Mouse (Mus musculus): ENCODE results near the gene Lrig1. TPM values are rescaled to one million over a fixed set of nuclear protein-coding genes. Genes with fewer than 3 reads are reported as not detected.

The Lrig1 gene
- polyA plus RNA-seq, 1 experiment from 2014 or later: 14.6 TPM

DNA sequence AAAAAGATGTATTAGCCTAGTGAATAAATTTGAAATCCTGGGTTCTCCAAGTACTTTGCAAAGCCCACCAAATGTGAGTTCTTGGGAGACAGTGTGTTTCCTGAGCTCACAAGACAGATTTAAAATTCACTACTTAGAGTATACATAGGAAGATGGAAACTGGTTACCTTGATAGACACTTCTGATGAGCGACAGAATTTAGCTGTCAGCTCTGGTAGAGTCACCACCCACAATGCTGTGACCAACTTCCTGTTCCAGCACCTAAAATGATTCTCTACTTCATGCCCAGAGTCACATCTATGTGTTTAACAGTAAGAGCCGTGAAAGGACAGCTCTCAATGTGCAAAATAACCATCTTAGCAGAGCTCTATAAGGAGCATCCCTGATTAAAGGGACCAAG is 27.5 kb downstream of the Lrig1 start:
- Histone ChIP-seq H3K9me3 (replicated peaks) (no peaks in the 10 kb centered on the region), H3K9ac (no peak overlapping the region), H3K27me3 (replicated peaks) (no peaks in the 10 kb centered on the region), H3K4me2 (no peak overlapping the region), H3K36me3 (no peaks in the 10 kb centered on the region), H3K4me3 (no peak overlapping the region), H3K27ac (ENCODE audit: poor library complexity, severe bottlenecking) (no peak overlapping the region), H3K4me1 (replicated peaks) (peaks cover 47% of the 10 kb centered on the region)
- WGBS: 71% methylated on average over 2 of the region's 2 CpGs
- ATAC-seq (ENCODE audit: insufficient number of reproducible peaks, low FRiP score): no peak

DNA sequence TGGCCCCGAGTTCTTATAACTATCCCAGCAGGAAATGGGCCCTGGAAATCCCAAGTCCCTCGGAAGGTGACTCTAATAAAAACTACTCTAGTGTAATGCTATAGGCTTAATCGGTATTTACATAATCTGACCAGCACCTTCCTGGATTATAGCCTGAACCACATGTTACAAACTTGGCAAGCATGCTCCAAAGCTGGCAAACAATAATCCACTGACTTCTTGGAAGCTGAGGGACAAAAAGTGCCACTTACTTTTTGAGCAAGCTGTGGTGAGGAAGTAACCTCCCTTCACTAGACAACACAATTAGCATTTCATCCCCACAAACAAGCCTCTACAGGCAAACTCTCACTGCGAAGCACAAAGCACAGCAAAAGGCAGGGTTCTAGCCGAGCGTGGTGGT is 30.6 kb downstream of the Lrig1 start:
- Histone ChIP-seq H3K4me2 (no peak overlapping the region), H3K4me1 (replicated peaks) (peaks cover 54% of the 10 kb centered on the region), H3K27ac (ENCODE audit: poor library complexity, severe bottlenecking) (no peak overlapping the region), H3K27me3 (replicated peaks) (no peaks in the 10 kb centered on the region), H3K4me3 (no peak overlapping the region), H3K36me3 (no peaks in the 10 kb centered on the region), H3K9me3 (replicated peaks) (no peaks in the 10 kb centered on the region), H3K9ac (no peak overlapping the region)
- ATAC-seq (ENCODE audit: insufficient number of reproducible peaks, low FRiP score): no peak
- WGBS: 77% methylated on average over 6 of the region's 6 CpGs

DNA sequence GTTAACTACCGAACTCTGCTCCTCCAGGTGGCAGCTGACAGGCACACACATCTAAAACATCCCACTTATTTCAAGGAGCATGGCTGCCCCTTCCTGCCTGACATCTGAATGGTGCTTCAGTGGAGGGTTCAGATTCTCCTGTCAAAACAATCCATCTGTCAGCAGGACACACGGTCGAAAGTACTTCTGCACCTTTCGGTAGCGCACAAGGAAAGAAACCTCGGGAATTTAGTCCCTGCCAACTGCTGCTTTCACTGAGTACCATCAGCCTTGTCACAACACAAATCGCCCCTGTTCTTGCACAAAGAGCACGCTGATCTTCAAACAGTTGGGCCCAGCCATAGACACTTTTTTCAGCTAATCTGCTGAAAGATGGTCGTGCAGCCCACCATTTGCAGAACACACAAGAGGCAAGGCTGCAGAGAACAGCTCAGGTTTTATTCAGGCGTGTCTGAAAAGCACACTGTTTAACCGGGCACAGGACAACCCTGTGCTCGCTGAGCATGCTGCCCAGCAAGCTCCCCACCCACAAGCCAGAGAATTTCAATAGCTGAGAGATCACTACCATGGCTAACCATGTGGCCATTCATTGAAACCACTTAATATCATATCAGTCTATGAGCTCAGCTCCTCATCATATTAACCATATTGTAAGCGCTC is 31.6 kb downstream of the Lrig1 start:
- ATAC-seq (ENCODE audit: insufficient number of reproducible peaks, low FRiP score): no peak
- H3K4me1 ChIP-seq (replicated peaks): peaks cover 52% of the 10 kb centered on the region

DNA sequence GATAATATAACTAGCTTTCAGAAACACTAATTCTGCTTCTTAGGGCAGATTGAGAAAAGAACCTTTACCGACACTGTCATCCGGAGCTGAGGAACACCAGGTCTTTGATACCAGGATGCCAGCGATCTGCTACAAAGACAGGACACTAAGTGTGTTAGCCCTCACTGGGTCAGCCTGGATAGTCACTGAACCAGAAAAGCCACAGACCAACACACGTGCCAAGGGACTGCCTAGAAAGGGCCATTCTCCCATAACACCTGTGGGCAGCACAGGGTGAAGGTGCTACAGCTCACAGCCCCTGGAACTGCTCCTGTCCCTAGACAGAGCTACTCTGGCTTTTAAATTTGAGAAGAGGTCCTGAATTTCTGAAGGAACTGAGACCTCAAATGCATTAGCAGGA is 32.8 kb downstream of the Lrig1 start:
- H3K9me3 ChIP-seq (replicated peaks): no peaks in the 10 kb centered on the region
- H3K4me2 ChIP-seq: no peak overlapping the region
- no peak overlapping the region for H3K4me3 ChIP-seq
- no peaks in the 10 kb centered on the region for H3K27me3 ChIP-seq (replicated peaks)
- ATAC-seq (ENCODE audit: insufficient number of reproducible peaks, low FRiP score): no peak
- no peak overlapping the region for H3K27ac ChIP-seq (ENCODE audit: poor library complexity, severe bottlenecking)
- WGBS: 55% methylated on average over 4 of the region's 4 CpGs
- H3K36me3 ChIP-seq: 0 out of 2 replicates have a peak, but pooled peaks cover 4% of the 10 kb centered on the region
- no peak overlapping the region for H3K9ac ChIP-seq
- H3K4me1 ChIP-seq (replicated peaks): peaks cover 51% of the 10 kb centered on the region

More for the DNA sequence above, 31.6 kb downstream of the Lrig1 start:
- no peaks in the 10 kb centered on the region for H3K36me3 ChIP-seq
- H3K4me2 ChIP-seq: peak overlapping the region; percentile 48
- H3K9ac ChIP-seq: no peak overlapping the region
- H3K27me3 ChIP-seq (replicated peaks): no peaks in the 10 kb centered on the region
- WGBS: 29% methylated on average over 13 of the region's 13 CpGs
- no peak overlapping the region for H3K27ac ChIP-seq (ENCODE audit: poor library complexity, severe bottlenecking)
- H3K9me3 ChIP-seq (replicated peaks): no peaks in the 10 kb centered on the region
- H3K4me3 ChIP-seq: no peak overlapping the region

DNA sequence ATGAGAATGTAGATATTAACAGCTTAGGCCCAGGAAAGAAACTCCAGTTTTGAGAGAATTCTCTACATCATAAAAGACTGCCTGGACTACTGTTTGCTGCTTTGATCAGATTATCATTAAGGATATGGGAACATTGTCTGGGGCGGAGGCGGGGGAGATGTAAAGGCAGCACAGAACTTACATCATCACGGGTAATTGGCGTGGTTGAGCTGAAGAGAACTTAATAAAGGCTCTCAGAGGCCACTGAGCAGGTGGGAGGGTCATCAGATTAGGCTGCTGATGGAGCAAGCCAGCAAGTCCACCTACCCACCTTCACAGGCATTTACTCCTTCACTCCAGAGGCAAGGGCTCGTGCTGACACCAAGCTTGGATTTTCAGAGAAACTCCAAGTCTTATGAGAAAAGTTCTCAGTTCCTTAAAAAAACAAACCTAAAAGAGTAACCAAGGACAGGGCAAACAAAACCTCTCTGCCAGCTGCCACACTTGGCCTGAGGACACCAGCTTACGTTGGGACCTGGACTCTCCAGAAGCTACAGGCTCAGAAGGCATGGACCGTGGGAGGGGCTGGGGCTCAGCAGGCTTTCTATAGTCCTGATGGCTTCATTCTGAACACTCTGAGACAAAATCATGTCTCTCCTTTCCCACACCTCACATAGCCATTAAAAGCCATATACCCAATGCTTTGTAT is 33.4 kb downstream of the Lrig1 start:
- 69% methylated on average over 7 of the region's 7 CpGs for WGBS
- Histone ChIP-seq H3K9me3 (replicated peaks) (no peaks in the 10 kb centered on the region), H3K9ac (no peak overlapping the region), H3K4me3 (no peak overlapping the region), H3K4me2 (no peak overlapping the region), H3K27ac (ENCODE audit: poor library complexity, severe bottlenecking) (no peak overlapping the region), H3K4me1 (replicated peaks) (peaks cover 56% of the 10 kb centered on the region), H3K27me3 (replicated peaks) (no peaks in the 10 kb centered on the region), H3K36me3 (0 out of 2 replicates have a peak, but pooled peaks cover 4% of the 10 kb centered on the region)
- no peak for ATAC-seq (ENCODE audit: insufficient number of reproducible peaks, low FRiP score)

DNA sequence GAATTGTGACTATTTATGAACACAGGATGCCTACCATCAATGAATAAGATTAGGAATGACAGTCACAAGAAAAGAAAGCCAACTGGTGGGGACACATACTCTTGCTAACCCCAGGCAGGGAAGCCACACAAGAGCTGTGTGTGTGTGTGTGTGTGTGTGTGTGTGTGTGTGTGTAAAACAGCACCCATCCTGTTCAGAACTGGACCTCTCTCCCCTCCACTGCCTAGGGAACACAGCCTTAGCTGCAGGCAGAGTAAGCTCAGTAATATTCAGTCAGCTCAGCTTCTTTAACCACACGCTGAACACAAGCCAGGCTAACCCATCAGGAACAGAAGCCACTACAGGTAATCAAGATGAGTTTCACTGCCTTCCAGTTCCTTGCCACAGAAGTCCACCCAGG is 34.3 kb downstream of the Lrig1 start:
- Histone ChIP-seq H3K4me1 (replicated peaks) (peaks cover 61% of the 10 kb centered on the region), H3K9ac (no peak overlapping the region)
- WGBS: 85% methylated on average over 1 of the region's 1 CpGs

DNA sequence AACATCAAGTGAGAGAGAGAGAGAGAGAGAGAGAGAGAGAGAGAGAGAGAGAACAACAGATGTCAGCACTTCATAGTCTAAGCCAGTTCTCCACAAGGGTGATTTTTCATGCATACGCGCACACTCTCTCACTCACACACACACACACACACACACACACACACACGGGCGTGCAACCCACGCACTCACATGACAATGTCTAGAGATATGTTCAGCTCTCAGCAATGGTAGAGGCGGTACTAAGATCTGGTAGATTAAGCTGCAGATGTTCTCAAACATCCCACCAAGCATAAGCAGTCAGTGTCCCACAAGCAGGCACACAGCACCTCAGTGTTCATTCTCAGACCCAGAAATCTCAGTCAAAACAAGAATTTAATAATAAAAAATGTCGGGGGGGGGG is 34.7 kb downstream of the Lrig1 start:
- Histone ChIP-seq H3K27me3 (replicated peaks) (no peaks in the 10 kb centered on the region), H3K9me3 (replicated peaks) (no peaks in the 10 kb centered on the region), H3K27ac (ENCODE audit: poor library complexity, severe bottlenecking) (no peak overlapping the region), H3K4me2 (no peak overlapping the region), H3K36me3 (0 out of 2 replicates have a peak, but pooled peaks cover 4% of the 10 kb centered on the region), H3K9ac (no peak overlapping the region), H3K4me3 (no peak overlapping the region), H3K4me1 (replicated peaks) (peaks cover 60% of the 10 kb centered on the region)
- 74% methylated on average over 7 of the region's 7 CpGs for WGBS
- ATAC-seq (ENCODE audit: insufficient number of reproducible peaks, low FRiP score): no peak

More for the DNA sequence above, 34.3 kb downstream of the Lrig1 start:
- Histone ChIP-seq H3K9me3 (replicated peaks) (no peaks in the 10 kb centered on the region), H3K27ac (ENCODE audit: poor library complexity, severe bottlenecking) (no peak overlapping the region), H3K36me3 (0 out of 2 replicates have a peak, but pooled peaks cover 4% of the 10 kb centered on the region), H3K4me2 (no peak overlapping the region), H3K4me3 (no peak overlapping the region), H3K27me3 (replicated peaks) (no peaks in the 10 kb centered on the region)
- ATAC-seq (ENCODE audit: insufficient number of reproducible peaks, low FRiP score): no peak

DNA sequence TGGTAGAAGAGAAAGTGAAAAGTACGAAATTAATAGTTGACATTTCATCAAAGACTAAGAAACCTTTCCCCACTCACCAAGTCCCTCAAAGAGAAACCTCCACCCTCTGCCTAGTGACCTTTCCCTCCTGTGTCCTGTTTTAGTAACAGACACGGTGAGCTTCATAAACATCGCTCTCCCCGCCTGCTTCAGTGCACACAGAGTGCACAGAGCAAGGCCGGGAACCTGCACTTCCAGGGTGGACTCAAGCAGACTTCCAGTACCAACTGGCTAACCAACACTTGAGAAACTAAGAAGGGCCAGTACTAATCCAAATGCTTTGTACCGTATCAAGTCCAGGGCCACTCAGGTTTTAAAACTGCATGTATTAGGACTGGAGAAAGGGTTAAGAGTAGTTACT is 36.0 kb downstream of the Lrig1 start:
- no peak for ATAC-seq (ENCODE audit: insufficient number of reproducible peaks, low FRiP score)
- WGBS: 60% methylated on average over 6 of the region's 6 CpGs

DNA sequence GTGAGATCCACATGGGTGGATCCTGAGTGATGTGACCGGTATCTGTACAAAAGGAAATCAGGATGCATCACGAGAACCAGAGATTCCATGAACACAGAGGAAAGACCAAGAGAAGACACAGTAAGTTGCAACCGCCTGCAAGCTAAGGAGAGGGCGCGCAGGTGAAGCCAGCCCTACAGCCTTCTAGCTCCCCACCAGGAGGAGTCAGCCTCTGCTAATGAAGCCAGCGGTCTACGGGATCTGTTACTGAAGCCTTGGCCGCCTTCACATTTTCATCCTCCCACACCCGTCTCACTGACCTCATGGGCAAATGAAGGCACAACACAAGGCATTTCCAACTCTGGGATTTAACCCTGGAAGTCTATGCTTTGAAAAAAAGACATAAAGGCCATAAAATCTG is 38.0 kb downstream of the Lrig1 start:
- Histone ChIP-seq H3K9ac (no peak overlapping the region), H3K4me1 (replicated peaks) (peaks cover 61% of the 10 kb centered on the region), H3K4me2 (no peak overlapping the region)

More for the DNA sequence above, 36.0 kb downstream of the Lrig1 start:
- Histone ChIP-seq H3K9me3 (replicated peaks) (no peaks in the 10 kb centered on the region), H3K36me3 (0 out of 2 replicates have a peak, but pooled peaks cover 4% of the 10 kb centered on the region), H3K27me3 (replicated peaks) (no peaks in the 10 kb centered on the region), H3K4me2 (no peak overlapping the region), H3K9ac (no peak overlapping the region), H3K27ac (ENCODE audit: poor library complexity, severe bottlenecking) (no peak overlapping the region), H3K4me1 (replicated peaks) (peaks cover 60% of the 10 kb centered on the region), H3K4me3 (no peak overlapping the region)

DNA sequence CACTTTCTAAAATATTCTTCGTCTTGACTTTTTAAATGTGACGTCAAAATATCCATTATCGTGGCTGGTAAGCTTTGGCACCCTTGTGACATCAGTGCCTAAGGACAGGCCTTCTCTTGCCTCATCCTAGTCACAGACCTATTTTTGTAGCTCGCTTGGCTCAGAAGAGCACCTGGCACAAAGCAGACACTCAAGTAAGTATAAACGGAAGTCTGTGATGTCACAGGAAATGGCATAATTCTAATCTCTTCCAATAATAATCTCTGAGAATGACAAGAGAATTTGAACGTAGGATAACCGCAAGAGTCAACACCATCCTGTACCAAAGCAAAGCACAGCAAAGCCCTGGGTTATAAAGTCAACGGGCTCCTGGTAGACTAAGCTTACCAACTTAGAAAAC is 38.6 kb downstream of the Lrig1 start:
- H3K4me1 ChIP-seq (replicated peaks): peaks cover 61% of the 10 kb centered on the region
- WGBS: 79% methylated on average over 8 of the region's 8 CpGs

More for the DNA sequence above, 38.0 kb downstream of the Lrig1 start:
- Histone ChIP-seq H3K27me3 (replicated peaks) (no peaks in the 10 kb centered on the region), H3K4me3 (no peak overlapping the region), H3K27ac (ENCODE audit: poor library complexity, severe bottlenecking) (no peak overlapping the region), H3K36me3 (0 out of 2 replicates have a peak, but pooled peaks cover 4% of the 10 kb centered on the region), H3K9me3 (replicated peaks) (no peaks in the 10 kb centered on the region)
- WGBS: 81% methylated on average over 9 of the region's 9 CpGs
- no peak for ATAC-seq (ENCODE audit: insufficient number of reproducible peaks, low FRiP score)

DNA sequence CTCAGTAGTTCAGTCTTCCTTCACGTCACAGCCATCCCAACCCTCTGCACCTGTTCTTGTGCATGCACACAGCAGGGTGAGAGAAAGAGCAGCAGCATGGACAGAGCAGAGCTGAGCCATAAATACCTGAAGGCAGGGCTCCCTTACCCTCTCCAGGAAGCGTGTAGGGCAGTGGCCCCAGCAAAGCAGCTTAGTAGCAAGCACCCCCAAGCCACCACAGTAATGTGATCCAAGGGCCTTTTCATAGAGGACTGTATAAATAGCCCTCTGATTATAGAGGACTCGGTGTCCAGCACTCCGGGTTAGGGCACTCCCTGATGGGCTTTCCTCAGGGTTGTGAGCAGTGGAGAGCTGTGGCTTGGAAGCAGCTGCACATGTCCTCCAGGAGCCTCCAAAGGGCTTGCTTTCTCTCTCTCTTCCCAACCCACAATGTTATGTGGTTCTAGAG is 40.0 kb downstream of the Lrig1 start:
- Histone ChIP-seq H3K4me1 (replicated peaks) (peaks cover 58% of the 10 kb centered on the region), H3K9ac (no peak overlapping the region), H3K36me3 (0 out of 2 replicates have a peak, but pooled peaks cover 4% of the 10 kb centered on the region), H3K9me3 (replicated peaks) (no peaks in the 10 kb centered on the region), H3K27ac (ENCODE audit: poor library complexity, severe bottlenecking) (no peak overlapping the region), H3K4me2 (no peak overlapping the region), H3K27me3 (replicated peaks) (no peaks in the 10 kb centered on the region), H3K4me3 (no peak overlapping the region)
- 66% methylated on average over 4 of the region's 4 CpGs for WGBS
- ATAC-seq (ENCODE audit: insufficient number of reproducible peaks, low FRiP score): no peak

More for the DNA sequence above, 38.6 kb downstream of the Lrig1 start:
- H3K36me3 ChIP-seq: 0 out of 2 replicates have a peak, but pooled peaks cover 4% of the 10 kb centered on the region
- no peak overlapping the region for H3K27ac ChIP-seq (ENCODE audit: poor library complexity, severe bottlenecking)
- ATAC-seq (ENCODE audit: insufficient number of reproducible peaks, low FRiP score): no peak
- H3K4me3 ChIP-seq: no peak overlapping the region
- no peak overlapping the region for H3K4me2 ChIP-seq
- no peaks in the 10 kb centered on the region for H3K27me3 ChIP-seq (replicated peaks)
- no peaks in the 10 kb centered on the region for H3K9me3 ChIP-seq (replicated peaks)
- H3K9ac ChIP-seq: no peak overlapping the region
